Mouse (Mus musculus): Measurements from ENCODE around the gene Itpkc. TPM values are rescaled to one million over a fixed set of nuclear protein-coding genes. Genes with fewer than 3 reads are reported as not detected.

Gene Itpkc
- polyA plus RNA-seq, 1 experiment from 2014 or later = 4.4 TPM

GRCm38 (mm10) chr7:27180837-27181695 is 47.4 kb downstream of the Itpkc start, which contains the start of the genes Gm21983 and Mia:
Gm21983 (minus strand) TSS chr7:27181086.
Mia (minus strand) TSS chr7:27181157.
- 71% methylated on average over 14 of the region's 14 CpGs for WGBS
- Histone ChIP-seq H3K27me3 (ENCODE audit: poor library complexity, severe bottlenecking) (no peaks in the 10 kb centered on the region), H3K9me3 (peaks cover 4% of the 10 kb centered on the region; the same call in 1 of the 2 replicates), H3K4me3 (peak within 1 kb of the TSS; percentile 62; the same call in 1 of the 2 replicates), H3K36me3 (replicated peaks) (peaks cover 33% of the 10 kb centered on the region), H3K27ac (peak within 1 kb of the TSS; percentile 86; the same call in 1 of the 2 replicates), H3K4me1 (peaks cover 24% of the 10 kb centered on the region)
- DNase-seq (ENCODE audit: extremely low spot score, low spot score) = no peak

GRCm38 (mm10) chr7:27180036-27180435 is 48.4 kb downstream of the Itpkc start:
- no peak for DNase-seq (ENCODE audit: extremely low spot score, low spot score)
- peak overlapping the region; percentile 62; the same call in 1 of the 2 replicates for H3K4me3 ChIP-seq
- 89% methylated on average over 5 of the region's 5 CpGs for WGBS
- H3K4me1 ChIP-seq = peaks cover 24% of the 10 kb centered on the region
- H3K9me3 ChIP-seq = peaks cover under 1% of the 10 kb centered on the region; the same call in 1 of the 2 replicates
- no peaks in the 10 kb centered on the region for H3K27me3 ChIP-seq (ENCODE audit: poor library complexity, severe bottlenecking)
- peaks cover 32% of the 10 kb centered on the region for H3K36me3 ChIP-seq (replicated peaks)
- H3K27ac ChIP-seq = peak overlapping the region; percentile 86; the same call in 1 of the 2 replicates

- no peaks in the 10 kb centered on the region for H3K27me3 ChIP-seq (ENCODE audit: poor library complexity, severe bottlenecking)
- H3K36me3 ChIP-seq (replicated peaks) = peaks cover 31% of the 10 kb centered on the region
- DNase-seq (ENCODE audit: extremely low spot score, low spot score) = no peak
- 49% methylated on average over 16 of the region's 16 CpGs for WGBS
- H3K9me3 ChIP-seq = no peaks in the 10 kb centered on the region
- H3K27ac ChIP-seq = peak overlapping the region; percentile 86
- peak overlapping the region; percentile 62 for H3K4me3 ChIP-seq
- peaks cover 24% of the 10 kb centered on the region for H3K4me1 ChIP-seq
Observed at GRCm38 (mm10) chr7:27179217-27179918, 49.1 kb downstream of the Itpkc start.

GRCm38 (mm10) chr7:27178324-27179216 is 49.9 kb downstream of the Itpkc start, which contains the start of gene Rab4b:
Rab4b (minus strand) TSS chr7:27178896.
- Histone ChIP-seq H3K9me3 (no peaks in the 10 kb centered on the region), H3K27me3 (ENCODE audit: poor library complexity, severe bottlenecking) (no peaks in the 10 kb centered on the region), H3K4me3 (peak within 1 kb of the TSS; percentile 62), H3K36me3 (replicated peaks) (peaks cover 33% of the 10 kb centered on the region), H3K27ac (peak within 1 kb of the TSS; percentile 86), H3K4me1 (peaks cover 24% of the 10 kb centered on the region)
- peak; percentile 100 for DNase-seq (ENCODE audit: extremely low spot score, low spot score)
- WGBS = under 1% methylated on average over 53 of the region's 53 CpGs

- 23% methylated on average over 4 of the region's 4 CpGs for WGBS
- no peak for DNase-seq (ENCODE audit: extremely low spot score, low spot score)
- Histone ChIP-seq H3K9me3 (no peaks in the 10 kb centered on the region), H3K36me3 (replicated peaks) (peaks cover 32% of the 10 kb centered on the region), H3K27me3 (ENCODE audit: poor library complexity, severe bottlenecking) (no peaks in the 10 kb centered on the region), H3K4me1 (peaks cover 24% of the 10 kb centered on the region), H3K27ac (peak overlapping the region; percentile 86), H3K4me3 (peak overlapping the region; percentile 62)
Observed at GRCm38 (mm10) chr7:27177942-27178323, 50.5 kb downstream of the Itpkc start.

GRCm38 (mm10) chr7:27174896-27175295 is 53.6 kb downstream of the Itpkc start:
- H3K27ac ChIP-seq = no peak overlapping the region
- H3K9me3 ChIP-seq = no peaks in the 10 kb centered on the region
- no peaks in the 10 kb centered on the region for H3K27me3 ChIP-seq (ENCODE audit: poor library complexity, severe bottlenecking)
- H3K4me3 ChIP-seq = no peak overlapping the region
- peaks cover 15% of the 10 kb centered on the region for H3K4me1 ChIP-seq
- peaks cover 50% of the 10 kb centered on the region for H3K36me3 ChIP-seq (replicated peaks)
- DNase-seq (ENCODE audit: extremely low spot score, low spot score) = no peak
- 91% methylated on average over 7 of the region's 7 CpGs for WGBS

- WGBS = 94% methylated on average over 15 of the region's 15 CpGs
- Histone ChIP-seq H3K36me3 (replicated peaks) (peaks cover 50% of the 10 kb centered on the region), H3K4me1 (peaks cover 11% of the 10 kb centered on the region)
Observed at GRCm38 (mm10) chr7:27174496-27174895, 54.0 kb downstream of the Itpkc start.

GRCm38 (mm10) chr7:27170981-27171380 is 57.5 kb downstream of the Itpkc start:
- H3K27ac ChIP-seq = no peak overlapping the region
- WGBS = 87% methylated on average over 3 of the region's 3 CpGs
- peaks cover 9% of the 10 kb centered on the region for H3K4me1 ChIP-seq
- DNase-seq (ENCODE audit: extremely low spot score, low spot score) = no peak
- H3K4me3 ChIP-seq = no peak overlapping the region
- H3K27me3 ChIP-seq (ENCODE audit: poor library complexity, severe bottlenecking) = no peaks in the 10 kb centered on the region
- peaks cover 53% of the 10 kb centered on the region for H3K36me3 ChIP-seq (replicated peaks)
- no peaks in the 10 kb centered on the region for H3K9me3 ChIP-seq

More at GRCm38 (mm10) chr7:27174496-27174895, 54.0 kb downstream of the Itpkc start:
- H3K27me3 ChIP-seq (ENCODE audit: poor library complexity, severe bottlenecking) = no peaks in the 10 kb centered on the region
- no peak for DNase-seq (ENCODE audit: extremely low spot score, low spot score)
- no peak overlapping the region for H3K4me3 ChIP-seq
- no peaks in the 10 kb centered on the region for H3K9me3 ChIP-seq
- H3K27ac ChIP-seq = no peak overlapping the region

- Histone ChIP-seq H3K27ac (no peak overlapping the region), H3K4me1 (peaks cover 34% of the 10 kb centered on the region), H3K27me3 (ENCODE audit: poor library complexity, severe bottlenecking) (no peaks in the 10 kb centered on the region), H3K36me3 (replicated peaks) (peaks cover 50% of the 10 kb centered on the region), H3K4me3 (0 out of 2 replicates have a peak overlapping the region, but pooled peaks have one; percentile 4), H3K9me3 (no peaks in the 10 kb centered on the region)
- WGBS = 89% methylated on average over 5 of the region's 5 CpGs
- no peak for DNase-seq (ENCODE audit: extremely low spot score, low spot score)
Observed at GRCm38 (mm10) chr7:27168371-27168770, 60.1 kb downstream of the Itpkc start.

- Histone ChIP-seq H3K4me3 (peak overlapping the region; percentile 77), H3K4me1 (peaks cover 42% of the 10 kb centered on the region), H3K36me3 (replicated peaks) (peaks cover 51% of the 10 kb centered on the region), H3K9me3 (no peaks in the 10 kb centered on the region), H3K27me3 (ENCODE audit: poor library complexity, severe bottlenecking) (no peaks in the 10 kb centered on the region), H3K27ac (peak overlapping the region; percentile 98)
- DNase-seq (ENCODE audit: extremely low spot score, low spot score) = no peak
- WGBS = 82% methylated on average over 11 of the region's 11 CpGs
Observed at GRCm38 (mm10) chr7:27167475-27168094, 60.9 kb downstream of the Itpkc start.

GRCm38 (mm10) chr7:27166614-27167474 is 61.6 kb downstream of the Itpkc start, which contains the start of gene Egln2:
Egln2 (minus strand) TSS chr7:27166802.
- peaks cover 51% of the 10 kb centered on the region for H3K36me3 ChIP-seq (replicated peaks)
- peaks cover 45% of the 10 kb centered on the region for H3K4me1 ChIP-seq
- peak; percentile 94 for DNase-seq (ENCODE audit: extremely low spot score, low spot score)
- H3K4me3 ChIP-seq = peak within 1 kb of the TSS; percentile 77
- 2% methylated on average over 61 of the region's 61 CpGs for WGBS
- no peaks in the 10 kb centered on the region for H3K9me3 ChIP-seq
- no peaks in the 10 kb centered on the region for H3K27me3 ChIP-seq (ENCODE audit: poor library complexity, severe bottlenecking)
- H3K27ac ChIP-seq = peak within 1 kb of the TSS; percentile 98
